Mouse (Mus musculus): ENCODE data around the gene Btg2.

- no peak for TF ChIP-seq FOSL1 (IDR thresholded peaks at IDR 0.05; ENCODE audit: insufficient read depth, low read length, poor library complexity, severe bottlenecking)
- TF ChIP-seq USF1 (IDR thresholded peaks at IDR 0.05; ENCODE audit: low read depth) = no peak
- TF ChIP-seq CTCF (IDR thresholded peaks at IDR 0.05; ENCODE audit: control insufficient read depth, insufficient read depth, insufficient read length) = no peak
- TF ChIP-seq CEBPB (IDR thresholded peaks at IDR 0.05; ENCODE audit: low read depth) = no peak
- TF ChIP-seq MAX (IDR thresholded peaks at IDR 0.05) = no peak
- no peak for TF ChIP-seq MYOG (IDR thresholded peaks at IDR 0.05; ENCODE audit: control insufficient read depth, extremely low read depth, insufficient read length)
- no peak for TF ChIP-seq MYOD1 (IDR thresholded peaks at IDR 0.05; ENCODE audit: control insufficient read depth, insufficient read length, low read depth)
Measured at GRCm38 (mm10) chr1:134075532-134075931, 3.4 kb downstream of the Btg2 start.
